Mouse (Mus musculus) erythroblast, embryonic 14.5 days (primary cell): Measurements from ENCODE around the gene Adgrb2.

Experiments used
- GATA1 ChIP-seq: IDR thresholded peaks from 2 replicates; pipeline ENCODE4 v1.6.1; 2012; ENCODE audit warnings: low read length, inconsistent platforms, mixed read lengths
- TAL1 ChIP-seq: IDR thresholded peaks from 3 replicates; pipeline ENCODE4 v1.6.1; 2012; ENCODE audit warnings: low read length, inconsistent platforms, mixed read lengths

DNA sequence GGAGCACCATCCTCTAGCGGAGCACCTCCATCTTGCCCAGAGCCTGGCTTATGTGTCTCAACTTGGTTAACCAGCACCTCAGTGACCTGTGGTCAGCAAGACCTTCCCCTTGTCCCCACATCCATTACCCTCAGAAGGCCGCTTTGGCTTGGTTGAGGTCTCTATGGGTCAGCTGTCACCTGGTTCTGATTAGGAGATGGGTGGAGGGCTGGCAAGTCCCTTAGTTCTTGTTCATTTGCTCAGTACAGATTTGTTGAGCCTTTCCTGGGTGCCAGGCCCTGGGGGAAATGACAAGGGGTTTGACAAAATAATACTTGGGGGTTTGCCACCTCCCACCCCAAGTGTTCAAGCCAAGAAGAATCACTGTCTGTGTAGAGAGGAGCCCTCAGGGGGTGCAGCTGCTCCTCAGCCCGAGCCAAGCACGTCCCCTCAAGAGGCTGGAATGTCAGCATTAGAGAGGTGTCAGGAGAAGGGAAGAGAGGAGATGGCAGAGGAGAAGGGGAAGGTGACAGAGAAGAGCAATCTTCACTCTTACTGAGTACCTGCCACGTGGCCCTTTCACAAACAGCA is 32.3 kb upstream of the Adgrb2 start:
- TF ChIP-seq TAL1 = no peak
- TF ChIP-seq GATA1 = no peak
